Mouse (Mus musculus) hindbrain, embryonic 12.5 days (tissue): ENCODE data around the gene Ddx25. TPM values are rescaled to one million over a fixed set of nuclear protein-coding genes. Genes with fewer than 3 reads are reported as not detected.

Source experiments
- ATAC-seq: fragments of 200-750 bp; cut with Nextera tagmentation; 2 replicates; pipeline ENCODE4 v1.8.0; 2017; ENCODE audit warnings: moderate TSS enrichment; ENCODE audit not compliant: low FRiP score
- H3K27ac ChIP-seq: fragments of 300-500 bp; sonication (generic); 2 replicates; pipeline ENCODE4 v1.5.1; 2016; ENCODE audit warnings: mild to moderate bottlenecking
- H3K27me3 ChIP-seq: fragments of 300-500 bp; sonication (generic); 2 replicates; pipeline ENCODE4 v1.6.1; 2016; ENCODE audit warnings: mild to moderate bottlenecking
- H3K36me3 ChIP-seq: fragments of 300-500 bp; sonication (generic); 2 replicates; pipeline ENCODE4 v1.6.1; 2016; ENCODE audit warnings: mild to moderate bottlenecking
- H3K4me1 ChIP-seq: fragments of 300-500 bp; sonication (generic); 2 replicates; pipeline ENCODE4 v1.6.1; 2016
- H3K4me2 ChIP-seq: fragments of 300-500 bp; sonication (generic); replicated peaks from 2 replicates; pipeline ENCODE4 v1.6.1; 2016; ENCODE audit warnings: mild to moderate bottlenecking
- H3K4me3 ChIP-seq: fragments of 300-500 bp; sonication (generic); 2 replicates; pipeline ENCODE4 v1.5.1; 2016; ENCODE audit warnings: mild to moderate bottlenecking
- H3K9ac ChIP-seq: fragments of 300-500 bp; sonication (generic); 2 replicates; pipeline ENCODE4 v1.6.1; 2016; ENCODE audit warnings: mild to moderate bottlenecking, moderate library complexity
- H3K9me3 ChIP-seq: fragments of 300-500 bp; sonication (generic); replicated peaks from 2 replicates; pipeline ENCODE4 v1.6.1; 2016; ENCODE audit warnings: mild to moderate bottlenecking
- WGBS: fragments of 180-500 bp; shearing (Covaris S2); methylation state at CpG from one replicate; pipeline ENCODE4 v1.1.7; 2016; 5-methylcytosine and 5-hydroxymethylcytosine counted together
- polyA plus RNA-seq: library from polyadenylated mRNA; unstranded; fragments of >200 nt; fragmentation: Nextera tagmentation; extraction: Ambion mirVana; gene quantifications from 2 replicates; pipeline ENCODE4 v1.2.1, GENCODE M21; 2016

The Ddx25 gene
- polyA plus RNA-seq, 1 experiment from 2014 or later = 11.5 TPM

GRCm38 (mm10) chr9:35559009-35559890, 922 bp upstream of the Ddx25 start:
- peak overlapping the region; percentile 51 for H3K4me3 ChIP-seq
- peak overlapping the region; percentile 60 for H3K9ac ChIP-seq
- peak; percentile 91 for ATAC-seq
- peaks cover 13% of the 10 kb centered on the region for H3K4me1 ChIP-seq
- H3K27me3 ChIP-seq = 0 out of 2 replicates have a peak, but pooled peaks cover 12% of the 10 kb centered on the region
- peaks cover 11% of the 10 kb centered on the region for H3K36me3 ChIP-seq
- H3K4me2 ChIP-seq = peak overlapping the region; percentile 89
- 2% methylated on average over 31 of the region's 31 CpGs for WGBS
- H3K27ac ChIP-seq = peak overlapping the region; percentile 45
- H3K9me3 ChIP-seq = no peaks in the 10 kb centered on the region

DNA sequence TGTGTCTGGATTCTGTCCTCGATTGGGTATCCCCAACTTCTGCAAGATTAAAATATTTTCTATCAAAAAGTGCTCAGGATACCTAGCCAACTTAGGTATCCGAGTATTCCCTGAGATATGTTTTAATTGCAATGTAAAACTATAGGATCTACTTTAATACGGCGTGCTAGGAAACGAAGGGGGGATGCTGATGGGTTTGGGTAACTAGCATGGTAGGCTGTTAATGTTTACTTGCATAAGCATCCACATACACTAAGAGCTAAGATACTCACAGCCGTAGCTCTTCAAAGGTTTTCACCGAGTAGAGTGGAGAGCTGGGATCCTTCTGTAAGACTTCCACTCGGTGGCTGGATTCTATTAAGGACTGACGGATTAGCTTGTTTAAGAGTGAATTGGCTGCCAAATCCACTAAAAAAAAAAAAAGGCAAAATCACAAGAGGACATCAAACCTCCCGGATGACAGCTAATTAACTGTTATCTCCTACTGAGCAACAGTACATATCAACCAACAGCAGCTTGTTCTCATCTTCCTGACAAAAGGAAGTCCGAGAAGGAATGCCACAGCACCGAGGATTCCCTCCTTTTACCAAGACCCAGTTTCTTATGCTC, 1.7 kb downstream of the Ddx25 start:
- Histone ChIP-seq H3K36me3 (peaks cover 8% of the 10 kb centered on the region), H3K4me1 (peaks cover 13% of the 10 kb centered on the region), H3K4me3 (no peak overlapping the region), H3K4me2 (no peak overlapping the region), H3K27me3 (0 out of 2 replicates have a peak, but pooled peaks cover 12% of the 10 kb centered on the region), H3K27ac (no peak overlapping the region), H3K9ac (no peak overlapping the region), H3K9me3 (no peaks in the 10 kb centered on the region)
- 79% methylated on average over 12 of the region's 12 CpGs for WGBS
- ATAC-seq = no peak

DNA sequence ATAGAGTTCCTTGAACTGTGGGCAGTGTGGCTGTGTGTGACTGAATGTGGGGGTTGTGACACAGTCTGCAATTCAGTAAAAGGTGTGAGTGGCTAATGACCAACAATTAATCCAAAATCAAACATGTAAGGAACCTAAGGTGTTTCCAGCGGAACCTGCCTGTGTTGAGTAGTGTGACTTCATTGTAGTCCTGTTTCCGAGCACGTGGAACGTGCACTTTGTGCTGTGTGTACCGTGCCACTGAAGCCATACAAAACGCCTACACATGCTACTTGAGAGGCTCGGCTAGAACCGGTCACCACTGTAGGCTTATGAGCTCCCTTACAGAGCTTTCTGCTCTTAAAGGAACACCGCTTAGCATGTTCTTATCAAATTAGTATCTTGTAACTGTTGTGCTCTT, 9.9 kb downstream of the Ddx25 start:
- Histone ChIP-seq H3K36me3 (0 out of 2 replicates have a peak, but pooled peaks cover 9% of the 10 kb centered on the region), H3K4me2 (no peak overlapping the region)
- WGBS = 87% methylated on average over 9 of the region's 9 CpGs

GRCm38 (mm10) chr9:35546745-35547144, 11.6 kb downstream of the Ddx25 start:
- H3K9ac ChIP-seq = no peak overlapping the region
- H3K4me2 ChIP-seq = no peak overlapping the region
- no peaks in the 10 kb centered on the region for H3K9me3 ChIP-seq
- no peaks in the 10 kb centered on the region for H3K27me3 ChIP-seq
- 0 out of 2 replicates have a peak, but pooled peaks cover 13% of the 10 kb centered on the region for H3K36me3 ChIP-seq
- H3K4me3 ChIP-seq = no peak overlapping the region
- WGBS = 82% methylated on average over 9 of the region's 9 CpGs
- no peak overlapping the region for H3K27ac ChIP-seq
- no peak for ATAC-seq
- H3K4me1 ChIP-seq = no peaks in the 10 kb centered on the region

More for the DNA sequence above, 9.9 kb downstream of the Ddx25 start:
- no peaks in the 10 kb centered on the region for H3K27me3 ChIP-seq
- no peak for ATAC-seq
- no peak overlapping the region for H3K27ac ChIP-seq
- H3K4me1 ChIP-seq = no peaks in the 10 kb centered on the region
- H3K9me3 ChIP-seq = no peaks in the 10 kb centered on the region
- H3K4me3 ChIP-seq = no peak overlapping the region
- H3K9ac ChIP-seq = no peak overlapping the region

- Histone ChIP-seq H3K27me3 (0 out of 2 replicates have a peak, but pooled peaks cover 3% of the 10 kb centered on the region), H3K9me3 (no peaks in the 10 kb centered on the region), H3K4me1 (no peaks in the 10 kb centered on the region), H3K4me2 (no peak overlapping the region), H3K9ac (no peak overlapping the region), H3K36me3 (0 out of 2 replicates have a peak, but pooled peaks cover 13% of the 10 kb centered on the region), H3K27ac (no peak overlapping the region), H3K4me3 (no peak overlapping the region)
- ATAC-seq = no peak
- 79% methylated on average over 12 of the region's 12 CpGs for WGBS
Measured at GRCm38 (mm10) chr9:35545704-35546103, 12.6 kb downstream of the Ddx25 start.

DNA sequence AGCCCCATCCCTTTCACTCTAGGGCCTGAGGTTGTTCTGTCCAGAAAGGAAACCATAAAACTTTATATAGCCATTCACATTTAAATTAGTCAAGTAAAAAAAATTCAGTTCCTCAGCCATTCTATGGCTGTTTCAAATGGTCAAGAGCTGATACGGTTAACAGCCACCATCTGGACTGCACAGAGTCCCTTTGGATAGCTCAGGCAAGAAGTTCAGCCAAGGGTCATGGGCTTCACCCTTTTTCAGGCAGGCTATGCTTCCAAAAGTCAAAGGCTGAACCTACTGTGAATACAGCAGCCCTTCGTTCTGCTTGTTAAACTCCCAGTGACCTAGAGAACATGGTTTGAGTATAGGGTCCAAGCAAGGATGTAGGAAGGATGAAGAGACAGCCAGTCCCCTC, 13.7 kb downstream of the Ddx25 start:
- 80% methylated on average over 2 of the region's 2 CpGs for WGBS
- Histone ChIP-seq H3K4me2 (no peak overlapping the region), H3K36me3 (0 out of 2 replicates have a peak, but pooled peaks cover 13% of the 10 kb centered on the region), H3K4me3 (no peak overlapping the region), H3K9me3 (no peaks in the 10 kb centered on the region), H3K4me1 (no peaks in the 10 kb centered on the region), H3K9ac (no peak overlapping the region), H3K27me3 (0 out of 2 replicates have a peak, but pooled peaks cover 3% of the 10 kb centered on the region), H3K27ac (no peak overlapping the region)
- ATAC-seq = no peak

- no peak overlapping the region for H3K4me2 ChIP-seq
- no peak for ATAC-seq
- H3K4me1 ChIP-seq = 0 out of 2 replicates have a peak, but pooled peaks cover 3% of the 10 kb centered on the region
- H3K36me3 ChIP-seq = 0 out of 2 replicates have a peak, but pooled peaks cover 13% of the 10 kb centered on the region
- 86% methylated on average over 14 of the region's 14 CpGs for WGBS
- no peaks in the 10 kb centered on the region for H3K9me3 ChIP-seq
- 0 out of 2 replicates have a peak, but pooled peaks cover 3% of the 10 kb centered on the region for H3K27me3 ChIP-seq
- H3K9ac ChIP-seq = no peak overlapping the region
- no peak overlapping the region for H3K4me3 ChIP-seq
- no peak overlapping the region for H3K27ac ChIP-seq
Measured at GRCm38 (mm10) chr9:35543099-35543860, 15.0 kb downstream of the Ddx25 start.

- WGBS = 76% methylated on average over 6 of the region's 6 CpGs
Measured at GRCm38 (mm10) chr9:35541941-35542340, 16.4 kb downstream of the Ddx25 start.

DNA sequence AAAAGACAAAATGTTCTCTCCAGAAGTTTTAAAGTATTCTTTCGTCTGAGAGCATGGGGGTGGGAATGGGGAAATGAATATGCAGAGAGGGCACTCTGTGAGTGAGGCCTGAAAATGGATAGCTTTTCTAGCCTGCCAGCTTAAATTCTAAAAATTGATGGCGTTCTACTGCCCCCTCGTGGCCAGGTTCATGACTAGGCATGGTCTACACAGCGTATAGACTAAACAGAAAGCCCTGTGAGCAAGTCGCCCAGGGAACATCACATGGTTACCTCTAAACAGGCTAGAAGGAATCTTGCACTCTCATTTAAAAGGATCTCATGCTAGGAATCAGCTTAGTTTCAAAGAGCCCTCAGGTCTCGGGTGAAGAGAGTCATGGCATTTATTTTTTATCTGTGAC, 16.8 kb downstream of the Ddx25 start:
- Histone ChIP-seq H3K9me3 (no peaks in the 10 kb centered on the region), H3K4me3 (no peak overlapping the region), H3K9ac (no peak overlapping the region), H3K27me3 (0 out of 2 replicates have a peak, but pooled peaks cover 3% of the 10 kb centered on the region), H3K27ac (no peak overlapping the region), H3K4me2 (no peak overlapping the region), H3K36me3 (0 out of 2 replicates have a peak, but pooled peaks cover 13% of the 10 kb centered on the region), H3K4me1 (0 out of 2 replicates have a peak, but pooled peaks cover 7% of the 10 kb centered on the region)
- peak; percentile 72 for ATAC-seq
- WGBS = 8% methylated on average over 6 of the region's 6 CpGs

More at GRCm38 (mm10) chr9:35541941-35542340, 16.4 kb downstream of the Ddx25 start:
- Histone ChIP-seq H3K9ac (no peak overlapping the region), H3K36me3 (0 out of 2 replicates have a peak, but pooled peaks cover 13% of the 10 kb centered on the region), H3K9me3 (no peaks in the 10 kb centered on the region), H3K4me3 (no peak overlapping the region), H3K4me1 (0 out of 2 replicates have a peak, but pooled peaks cover 7% of the 10 kb centered on the region), H3K27me3 (0 out of 2 replicates have a peak, but pooled peaks cover 3% of the 10 kb centered on the region), H3K4me2 (no peak overlapping the region), H3K27ac (no peak overlapping the region)
- no peak for ATAC-seq

- Histone ChIP-seq H3K9me3 (no peaks in the 10 kb centered on the region), H3K27ac (no peak overlapping the region), H3K36me3 (0 out of 2 replicates have a peak, but pooled peaks cover 13% of the 10 kb centered on the region), H3K4me3 (no peak overlapping the region), H3K4me2 (no peak overlapping the region), H3K9ac (no peak overlapping the region), H3K27me3 (0 out of 2 replicates have a peak, but pooled peaks cover 3% of the 10 kb centered on the region), H3K4me1 (0 out of 2 replicates have a peak, but pooled peaks cover 7% of the 10 kb centered on the region)
- 86% methylated on average over 5 of the region's 5 CpGs for WGBS
- ATAC-seq = peak; percentile 51; the same call in 1 of the 2 replicates
Measured at GRCm38 (mm10) chr9:35541024-35541423, 17.3 kb downstream of the Ddx25 start.

DNA sequence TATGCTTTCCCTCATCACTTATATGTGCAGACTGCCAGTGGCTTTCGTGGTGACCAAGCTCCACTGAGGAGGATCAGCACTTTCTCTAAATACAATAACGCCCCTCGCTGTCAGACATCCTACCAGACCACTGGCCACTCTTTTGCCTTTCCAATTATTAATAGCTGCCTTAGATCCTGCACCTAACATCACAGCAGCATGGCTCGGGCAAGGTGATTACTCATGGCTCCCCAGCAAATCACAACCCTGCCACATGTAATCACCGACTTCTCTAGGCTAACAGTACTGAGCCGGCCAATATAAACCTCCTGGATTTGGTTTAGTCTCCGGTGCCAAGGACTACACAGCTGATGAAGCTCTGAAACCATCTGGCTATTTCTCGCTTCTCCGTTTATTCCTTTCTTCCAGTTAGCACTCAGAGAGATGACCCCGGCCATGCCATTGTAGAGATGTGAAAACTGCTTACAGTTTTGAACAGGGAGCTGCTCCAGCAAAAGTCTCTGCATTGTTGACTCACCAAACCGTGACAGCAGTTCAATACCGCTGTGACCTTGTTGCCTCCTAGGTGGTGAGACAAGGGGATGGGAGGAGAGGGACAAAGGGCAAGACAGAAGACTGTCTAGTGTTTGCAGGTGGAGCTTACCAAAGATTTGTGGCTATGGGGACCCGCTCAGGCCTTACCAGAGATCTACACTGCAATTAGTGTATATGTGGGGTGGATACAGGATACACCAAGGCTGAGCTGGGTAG, 19.2 kb downstream of the Ddx25 start:
- H3K36me3 ChIP-seq = 0 out of 2 replicates have a peak, but pooled peaks cover 6% of the 10 kb centered on the region
- no peak overlapping the region for H3K4me2 ChIP-seq
- no peak overlapping the region for H3K27ac ChIP-seq
- H3K4me3 ChIP-seq = no peak overlapping the region
- H3K9me3 ChIP-seq = no peaks in the 10 kb centered on the region
- H3K9ac ChIP-seq = no peak overlapping the region
- 0 out of 2 replicates have a peak, but pooled peaks cover 7% of the 10 kb centered on the region for H3K4me1 ChIP-seq
- H3K27me3 ChIP-seq = 0 out of 2 replicates have a peak, but pooled peaks cover 3% of the 10 kb centered on the region
- 75% methylated on average over 13 of the region's 13 CpGs for WGBS
- no peak for ATAC-seq
